Mouse (Mus musculus) heart, embryonic 14.5 days (tissue): ENCODE results near the gene Dhx30. TPM values are rescaled to one million over a fixed set of nuclear protein-coding genes. Genes with fewer than 3 reads are reported as not detected.

Experiments used
- ATAC-seq: fragments of 200-750 bp; cut with Nextera tagmentation; 2 replicates; pipeline ENCODE4 v1.8.0; 2017; ENCODE audit warnings: low read depth, moderate TSS enrichment; ENCODE audit not compliant: insufficient number of reproducible peaks, insufficient read depth, low FRiP score
- H3K27ac ChIP-seq, 2 experiments: fragments of 200-500 bp in 1 of 2; fragments of 300-500 bp in 1 of 2; sonication (generic) in 1 of 2; replicated peaks in 1 of 2; 2 replicates each; pipeline ENCODE4 v1.5.1; 2012 to 2014; ENCODE audit warnings: low read depth in 2 of 2, low read length in 2 of 2, control low read depth in 1 of 2, mild to moderate bottlenecking in 1 of 2, mixed read lengths in 1 of 2; ENCODE audit not compliant: control insufficient read depth in 1 of 2, insufficient read depth in 1 of 2
- H3K27me3 ChIP-seq: fragments of 300-500 bp; sonication (generic); 2 replicates; pipeline ENCODE4 v1.6.1; 2014; ENCODE audit warnings: mild to moderate bottlenecking, low read length, control low read depth; ENCODE audit not compliant: control insufficient read depth, insufficient read depth
- H3K36me3 ChIP-seq: fragments of 300-500 bp; sonication (generic); 2 replicates; pipeline ENCODE4 v1.6.1; 2014; ENCODE audit warnings: mild to moderate bottlenecking, control low read depth, low read length, mixed read lengths; ENCODE audit not compliant: control insufficient read depth, insufficient read depth
- H3K4me1 ChIP-seq, 2 experiments: fragments of 200-500 bp in 1 of 2; fragments of 300-500 bp in 1 of 2; sonication (generic) in 1 of 2; 2 replicates each; pipeline ENCODE4 v1.6.1; 2012 to 2014; ENCODE audit warnings: low read length in 2 of 2, control low read depth in 1 of 2, mixed read lengths in 1 of 2; ENCODE audit not compliant: control insufficient read depth in 2 of 2, insufficient read depth in 2 of 2
- H3K4me2 ChIP-seq: fragments of 300-500 bp; sonication (generic); 2 replicates; pipeline ENCODE4 v1.6.1; 2014; ENCODE audit warnings: mild to moderate bottlenecking, low read length
- H3K4me3 ChIP-seq, 2 experiments: fragments of 200-500 bp in 1 of 2; fragments of 300-500 bp in 1 of 2; sonication (generic) in 1 of 2; 2 replicates each; pipeline ENCODE4 v1.5.1; 2012 to 2014; ENCODE audit warnings: low read length in 2 of 2, mild to moderate bottlenecking in 2 of 2, control low read depth in 1 of 2, low read depth in 1 of 2, moderate library complexity in 1 of 2; ENCODE audit not compliant: control insufficient read depth in 1 of 2, insufficient read depth in 1 of 2
- H3K9ac ChIP-seq: fragments of 300-500 bp; sonication (generic); 2 replicates; pipeline ENCODE4 v1.6.1; 2014; ENCODE audit warnings: mild to moderate bottlenecking, low read length
- H3K9me3 ChIP-seq: fragments of 300-500 bp; sonication (generic); 2 replicates; pipeline ENCODE4 v1.6.1; 2016; ENCODE audit warnings: low read length, control low read depth; ENCODE audit not compliant: control insufficient read depth
- WGBS: fragments of 180-500 bp; shearing (Covaris S2); extraction: QIAGEN DNeasy Blood & Tissue Kit; methylation state at CpG from one replicate; pipeline ENCODE4 v1.1.7; 2014; 5-methylcytosine and 5-hydroxymethylcytosine counted together
- polyA plus RNA-seq: library from polyadenylated mRNA; unstranded; fragments of >200 nt; fragmentation: Nextera tagmentation; extraction: Ambion mirVana; gene quantifications from 2 replicates; pipeline ENCODE4 v1.2.1, GENCODE M21; 2014

The Dhx30 gene
- polyA plus RNA-seq, 1 experiment from 2014 or later = 89.5 TPM

DNA sequence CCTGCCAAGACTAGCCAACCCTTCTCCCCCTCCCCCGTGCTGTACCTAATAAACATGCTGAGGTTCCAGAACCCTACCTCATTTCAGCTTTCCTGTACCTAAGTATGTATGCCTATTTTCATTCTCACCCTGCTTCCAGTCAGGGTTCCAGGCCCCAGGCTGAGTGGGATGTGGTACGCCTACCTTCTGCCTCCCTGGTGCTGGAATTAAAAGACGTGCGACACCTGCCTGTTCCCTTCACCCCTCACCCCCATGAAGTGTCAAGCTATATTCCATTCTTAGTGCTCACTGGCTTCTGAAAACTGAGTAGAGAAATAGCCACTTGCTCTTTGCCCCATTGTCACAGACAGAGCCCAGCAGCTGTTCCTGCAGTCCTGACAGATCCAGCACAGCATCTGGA lies 3.8 kb upstream of the Dhx30 start:
- 63% methylated on average over 4 of the region's 4 CpGs for WGBS
- Histone ChIP-seq H3K27ac (no peak overlapping the region), H3K4me3 (no peak overlapping the region), H3K9ac (no peak overlapping the region), H3K4me1 (peaks cover 2 to 14% of the 10 kb centered on the region in 2 experiments), H3K9me3 (no peaks in the 10 kb centered on the region), H3K27me3 (no peaks in the 10 kb centered on the region), H3K36me3 (no peaks in the 10 kb centered on the region), H3K4me2 (no peak overlapping the region)
- no peak for ATAC-seq

DNA sequence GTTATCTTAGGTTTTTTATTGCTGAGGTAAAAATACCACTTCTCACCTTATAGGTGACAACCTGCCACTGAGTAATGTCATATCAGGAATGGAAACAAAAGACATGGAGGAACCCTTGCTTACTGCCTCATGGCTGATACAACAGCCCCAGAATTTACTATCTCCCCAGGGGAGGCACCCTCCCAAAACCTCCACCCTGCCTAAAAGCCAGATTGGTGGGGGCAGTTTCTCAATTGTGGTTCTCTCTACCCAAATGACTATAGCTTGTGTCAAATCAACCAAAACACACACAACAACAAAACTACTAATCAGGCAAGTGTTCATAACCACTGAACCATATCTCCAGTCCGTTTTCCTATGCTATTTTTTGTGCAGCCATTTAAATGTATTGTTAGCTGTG lies 619 bp upstream of the Dhx30 start:
- WGBS = 56% methylated on average over 1 of the region's 1 CpGs
- peak overlapping the region; percentile 94 for H3K9ac ChIP-seq
- peak overlapping the region in 1 of 2 experiments; percentile 96; a peak in 2 of 4 replicates for H3K27ac ChIP-seq
- peaks cover 2 to 14% of the 10 kb centered on the region in 2 experiments for H3K4me1 ChIP-seq
- H3K4me2 ChIP-seq = peak overlapping the region; percentile 85
- peaks cover 22% of the 10 kb centered on the region for H3K36me3 ChIP-seq
- peak overlapping the region; percentile 90 for H3K4me3 ChIP-seq
- no peaks in the 10 kb centered on the region for H3K9me3 ChIP-seq
- no peak for ATAC-seq
- H3K27me3 ChIP-seq = no peaks in the 10 kb centered on the region

DNA sequence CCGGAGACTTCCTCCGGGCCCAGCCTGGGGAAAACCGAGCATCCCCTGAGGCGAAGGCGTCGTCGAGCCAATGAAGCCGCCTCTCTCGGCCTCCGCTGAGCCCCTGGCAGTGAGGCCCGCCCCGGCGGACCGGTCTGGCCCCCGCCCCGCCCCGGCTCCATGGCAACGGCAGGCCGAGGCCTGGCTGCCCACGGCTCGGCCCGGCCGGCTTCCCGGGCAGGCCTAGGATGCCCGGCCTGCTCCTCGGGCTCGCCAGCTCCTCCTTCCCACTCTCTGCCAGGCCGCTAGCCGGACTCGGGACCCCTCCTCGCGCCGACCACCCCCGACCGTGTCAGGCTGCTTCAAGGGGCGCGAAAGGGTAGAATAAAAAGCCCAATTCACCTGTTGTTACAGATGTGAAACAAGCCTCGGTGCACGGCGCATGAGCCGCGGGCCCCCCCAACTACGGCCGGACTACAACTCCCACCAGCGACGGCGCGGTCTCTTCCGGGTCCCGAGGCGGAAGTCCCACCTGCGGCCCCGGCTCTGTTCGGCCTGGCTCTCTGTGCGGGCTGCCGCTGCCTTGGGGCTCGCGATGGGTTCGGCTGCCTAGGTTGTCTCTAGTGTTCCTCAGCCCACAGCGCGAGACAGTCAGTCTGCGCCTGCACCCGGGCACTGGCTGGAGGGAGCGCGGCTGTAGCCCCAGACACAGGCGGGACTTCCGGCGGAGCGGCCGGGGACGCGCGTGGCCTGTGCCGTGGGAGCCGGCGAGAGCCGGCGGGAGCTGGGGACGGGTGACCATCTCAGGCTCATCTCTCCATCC lies 452 bp downstream of the Dhx30 start, which contains the start of gene Smarcc1:
Smarcc1 (plus strand) TSS at position 732 of the 802 bp plus-strand sequence.
- Histone ChIP-seq H3K9ac (peak within 1 kb of the TSS; percentile 94), H3K9me3 (no peaks in the 10 kb centered on the region), H3K27ac (peak within 1 kb of the TSS; percentile 95 to 96), H3K36me3 (peaks cover 33% of the 10 kb centered on the region), H3K4me3 (peak within 1 kb of the TSS; percentile 90), H3K4me2 (peak within 1 kb of the TSS; percentile 85), H3K4me1 (peaks cover 2 to 14% of the 10 kb centered on the region in 2 experiments), H3K27me3 (no peaks in the 10 kb centered on the region)
- ATAC-seq = peak; percentile 95
- under 1% methylated on average over 74 of the region's 79 CpGs for WGBS

DNA sequence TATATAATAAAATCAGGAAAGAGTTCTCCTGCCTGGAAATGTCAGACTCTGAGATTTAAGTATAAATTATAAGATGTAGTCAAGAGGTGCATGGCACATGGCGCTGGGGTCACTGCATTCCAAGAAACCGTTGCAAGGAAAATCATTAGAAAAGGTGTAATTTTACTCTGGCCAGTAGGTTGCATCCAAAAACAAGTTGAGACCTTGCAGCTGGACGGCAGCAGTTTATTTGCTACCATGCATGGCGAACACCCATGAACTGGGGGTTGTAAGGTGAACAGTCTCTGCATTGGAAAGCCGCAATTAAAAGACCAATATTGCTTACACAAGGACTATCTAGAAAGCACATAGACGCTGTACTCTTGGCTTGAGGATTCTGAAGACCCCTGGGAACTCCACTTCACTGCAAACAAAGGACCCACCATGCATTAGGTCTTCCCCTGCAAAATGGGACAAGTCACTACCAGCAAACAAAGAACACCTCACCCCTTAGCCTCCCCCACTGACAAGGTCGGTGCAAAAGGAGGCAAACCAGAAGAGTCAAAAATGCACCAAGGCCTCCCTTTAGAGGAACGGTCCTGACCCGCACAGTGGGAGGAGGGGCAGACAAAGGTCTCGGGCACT lies 1.2 kb downstream of the Dhx30 start:
- no peaks in the 10 kb centered on the region for H3K27me3 ChIP-seq
- peak overlapping the region; percentile 71 to 96 for H3K27ac ChIP-seq
- H3K36me3 ChIP-seq = peaks cover 40% of the 10 kb centered on the region
- no peak for ATAC-seq
- peak overlapping the region; percentile 85 for H3K4me2 ChIP-seq
- 15% methylated on average over 10 of the region's 10 CpGs for WGBS
- no peaks in the 10 kb centered on the region for H3K9me3 ChIP-seq
- peak overlapping the region; percentile 94 for H3K9ac ChIP-seq
- H3K4me3 ChIP-seq = peak overlapping the region; percentile 90
- H3K4me1 ChIP-seq = peaks cover 2 to 14% of the 10 kb centered on the region in 2 experiments

DNA sequence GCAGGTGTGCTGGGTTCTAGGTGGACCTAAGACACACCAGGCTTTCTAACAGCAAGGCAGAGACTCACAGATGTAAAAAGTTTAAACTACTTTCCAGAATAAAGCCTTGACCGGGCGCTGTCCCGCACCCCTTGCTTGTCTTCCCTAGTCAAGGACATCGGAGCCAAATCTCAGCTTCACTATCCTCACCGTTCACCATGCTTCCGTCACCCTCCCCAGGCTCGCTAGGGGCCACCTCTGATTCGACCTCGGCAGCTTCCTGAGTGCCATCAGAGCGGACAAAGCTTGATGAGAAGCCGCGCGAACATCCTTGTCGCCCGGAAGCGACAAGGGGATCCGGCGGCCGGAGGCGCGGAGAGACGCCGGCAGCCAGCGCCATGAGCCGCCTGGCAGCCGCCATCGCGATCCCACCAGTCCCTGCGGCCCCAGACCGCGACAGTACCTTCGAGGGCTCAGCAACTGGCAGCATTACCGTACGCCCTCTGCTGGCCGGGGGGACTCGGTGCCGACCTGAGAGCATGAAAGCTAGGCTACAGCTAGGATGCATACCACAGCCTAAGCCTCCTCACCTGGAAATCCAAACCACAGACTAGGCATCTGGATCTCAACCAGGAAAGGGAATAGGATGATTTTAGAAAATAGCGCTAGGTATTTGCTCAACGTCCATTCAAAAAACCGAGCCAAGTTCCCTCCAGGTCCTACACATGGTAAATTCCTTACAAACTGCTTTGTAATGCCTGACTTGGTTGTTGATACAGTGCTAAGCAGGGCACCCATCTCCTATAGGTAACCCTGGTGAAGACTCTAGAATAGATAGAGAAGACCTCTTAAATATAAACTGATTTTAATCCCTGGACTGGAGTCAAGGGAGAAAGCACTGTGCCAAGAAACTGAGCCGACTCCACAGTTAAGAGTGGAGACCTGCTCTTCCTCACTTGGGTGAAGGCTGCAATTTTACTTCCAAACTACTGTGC lies 16.7 kb downstream of the Dhx30 start:
- peak; percentile 85 for ATAC-seq

DNA sequence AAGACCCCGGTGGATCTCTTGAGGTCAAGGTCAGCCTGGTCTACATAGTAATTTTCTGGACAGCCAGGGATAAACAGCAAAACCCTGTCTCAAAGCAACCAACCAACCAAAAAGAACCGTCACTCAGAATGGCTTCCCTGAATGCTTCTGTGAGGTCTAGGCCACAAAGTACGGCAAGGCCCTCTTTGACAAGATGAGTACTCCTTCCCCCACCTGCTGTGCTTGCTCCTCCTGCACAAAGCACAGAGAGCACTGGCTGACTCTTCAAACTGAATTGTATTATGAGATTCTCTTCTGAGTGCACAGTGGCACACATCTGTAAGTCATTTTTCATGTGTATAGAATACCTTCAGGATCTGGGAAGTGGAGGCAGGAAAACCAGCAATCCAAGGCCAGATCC lies 19.8 kb downstream of the Dhx30 start:
- Histone ChIP-seq H3K4me1 (peaks cover 0 to 9% of the 10 kb centered on the region in 2 experiments; a peak in 2 of 4 replicates), H3K4me2 (no peak overlapping the region), H3K36me3 (peaks cover 78% of the 10 kb centered on the region), H3K9ac (no peak overlapping the region), H3K9me3 (no peaks in the 10 kb centered on the region), H3K4me3 (no peak overlapping the region), H3K27ac (no peak overlapping the region), H3K27me3 (no peaks in the 10 kb centered on the region)
- no peak for ATAC-seq
- 93% methylated on average over 3 of the region's 3 CpGs for WGBS

More for the DNA sequence above, 16.7 kb downstream of the Dhx30 start:
- H3K27ac ChIP-seq = peak overlapping the region; percentile 1 to 29; a peak in 1 of 4 replicates
- 2% methylated on average over 41 of the region's 41 CpGs for WGBS
- peak overlapping the region; percentile 62 to 81 for H3K4me3 ChIP-seq
- H3K27me3 ChIP-seq = no peaks in the 10 kb centered on the region
- H3K4me1 ChIP-seq = peaks cover 0 to 9% of the 10 kb centered on the region in 2 experiments; a peak in 2 of 4 replicates
- H3K9me3 ChIP-seq = no peaks in the 10 kb centered on the region
- H3K36me3 ChIP-seq = peaks cover 74% of the 10 kb centered on the region
- H3K9ac ChIP-seq = peak overlapping the region; percentile 85
- peak overlapping the region; percentile 82 for H3K4me2 ChIP-seq

DNA sequence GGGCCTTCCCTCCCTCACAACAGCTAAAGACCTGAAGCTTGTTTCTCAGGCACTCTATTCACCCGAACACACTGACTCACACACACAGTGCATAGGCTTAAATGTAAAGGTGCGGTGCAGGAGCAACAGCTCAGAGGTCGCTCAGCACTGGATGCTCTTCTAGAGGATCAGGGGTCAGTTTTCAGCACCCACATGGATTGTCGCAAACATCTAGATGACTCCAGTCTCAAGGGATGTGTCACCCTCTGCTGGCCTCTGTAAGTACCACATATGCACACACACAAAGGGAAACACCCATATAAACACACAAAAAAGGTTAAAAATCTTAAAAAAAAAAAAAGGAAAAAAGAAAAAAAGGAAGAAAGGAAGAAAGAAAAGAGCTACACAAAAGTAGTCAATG lies 22.9 kb downstream of the Dhx30 start:
- H3K9me3 ChIP-seq = no peaks in the 10 kb centered on the region
- no peak overlapping the region for H3K4me3 ChIP-seq
- no peak overlapping the region for H3K9ac ChIP-seq
- no peak overlapping the region for H3K4me2 ChIP-seq
- no peaks in the 10 kb centered on the region for H3K27me3 ChIP-seq
- H3K36me3 ChIP-seq = peaks cover 97% of the 10 kb centered on the region
- WGBS = 92% methylated on average over 4 of the region's 4 CpGs
- ATAC-seq = no peak
- H3K4me1 ChIP-seq = no peaks in the 10 kb centered on the region
- H3K27ac ChIP-seq = no peak overlapping the region
